Mouse (Mus musculus): ENCODE measurements around the gene Gal3st4. TPM values are rescaled to one million over a fixed set of nuclear protein-coding genes. Genes with fewer than 3 reads are reported as not detected.

The Gal3st4 gene
- polyA plus RNA-seq, 1 experiment from 2014 or later, result 2.2 TPM

GRCm38 (mm10) chr5:138258542-138258941 lies 14.1 kb downstream of the Gal3st4 start:
- Histone ChIP-seq H3K36me3 (ENCODE audit: control insufficient read depth, insufficient read depth, low read length) (peaks cover 29% of the 10 kb centered on the region), H3K4me1 (ENCODE audit: control insufficient read depth, insufficient read depth, low read length) (peaks cover 18% of the 10 kb centered on the region), H3K27me3 (ENCODE audit: control insufficient read depth, insufficient read depth, low read length) (no peaks in the 10 kb centered on the region; the same call in 1 of the 2 replicates), H3K9me3 (ENCODE audit: control insufficient read depth, low read length) (no peaks in the 10 kb centered on the region), H3K27ac (ENCODE audit: low read depth, low read length) (no peak overlapping the region), H3K9ac (replicated peaks; ENCODE audit: low read depth, low read length) (no peak overlapping the region), H3K4me2 (ENCODE audit: low read depth, low read length) (no peak overlapping the region), H3K4me3 (ENCODE audit: low read depth, low read length) (no peak overlapping the region)
- 87% methylated on average over 6 of the region's 6 CpGs for WGBS
- ATAC-seq (ENCODE audit: low read depth), result no peak

GRCm38 (mm10) chr5:138258078-138258477 lies 14.6 kb downstream of the Gal3st4 start:
- Histone ChIP-seq H3K4me2 (ENCODE audit: low read depth, low read length) (no peak overlapping the region), H3K36me3 (ENCODE audit: control insufficient read depth, insufficient read depth, low read length) (peaks cover 29% of the 10 kb centered on the region), H3K27me3 (ENCODE audit: control insufficient read depth, insufficient read depth, low read length) (no peaks in the 10 kb centered on the region), H3K9me3 (ENCODE audit: control insufficient read depth, low read length) (no peaks in the 10 kb centered on the region), H3K9ac (replicated peaks; ENCODE audit: low read depth, low read length) (no peak overlapping the region), H3K4me1 (ENCODE audit: control insufficient read depth, insufficient read depth, low read length) (peaks cover 15% of the 10 kb centered on the region), H3K4me3 (ENCODE audit: low read depth, low read length) (no peak overlapping the region), H3K27ac (ENCODE audit: low read depth, low read length) (no peak overlapping the region)
- WGBS, result 77% methylated on average over 3 of the region's 3 CpGs
- ATAC-seq (ENCODE audit: low read depth), result no peak

GRCm38 (mm10) chr5:138257585-138257978 lies 15.1 kb downstream of the Gal3st4 start:
- no peak overlapping the region for H3K4me3 ChIP-seq (ENCODE audit: low read depth, low read length)
- no peak for ATAC-seq (ENCODE audit: low read depth)
- H3K9me3 ChIP-seq (ENCODE audit: control insufficient read depth, low read length), result no peaks in the 10 kb centered on the region
- H3K27ac ChIP-seq (ENCODE audit: low read depth, low read length), result no peak overlapping the region
- WGBS, result 93% methylated on average over 4 of the region's 4 CpGs
- no peak overlapping the region for H3K9ac ChIP-seq (replicated peaks; ENCODE audit: low read depth, low read length)
- no peak overlapping the region for H3K4me2 ChIP-seq (ENCODE audit: low read depth, low read length)
- H3K27me3 ChIP-seq (ENCODE audit: control insufficient read depth, insufficient read depth, low read length), result no peaks in the 10 kb centered on the region
- H3K4me1 ChIP-seq (ENCODE audit: control insufficient read depth, insufficient read depth, low read length), result peaks cover 10% of the 10 kb centered on the region
- peaks cover 29% of the 10 kb centered on the region for H3K36me3 ChIP-seq (ENCODE audit: control insufficient read depth, insufficient read depth, low read length)

- no peak overlapping the region for H3K9ac ChIP-seq (replicated peaks; ENCODE audit: low read depth, low read length)
- no peaks in the 10 kb centered on the region for H3K9me3 ChIP-seq (ENCODE audit: control insufficient read depth, low read length)
- no peak overlapping the region for H3K27ac ChIP-seq (ENCODE audit: low read depth, low read length)
- H3K4me3 ChIP-seq (ENCODE audit: low read depth, low read length), result no peak overlapping the region
- H3K4me2 ChIP-seq (ENCODE audit: low read depth, low read length), result no peak overlapping the region
- peaks cover 28% of the 10 kb centered on the region for H3K36me3 ChIP-seq (ENCODE audit: control insufficient read depth, insufficient read depth, low read length)
- peaks cover 7% of the 10 kb centered on the region; the same call in 1 of the 2 replicates for H3K4me1 ChIP-seq (ENCODE audit: control insufficient read depth, insufficient read depth, low read length)
- ATAC-seq (ENCODE audit: low read depth), result no peak
- H3K27me3 ChIP-seq (ENCODE audit: control insufficient read depth, insufficient read depth, low read length), result no peaks in the 10 kb centered on the region
- 93% methylated on average over 10 of the region's 10 CpGs for WGBS
Measured at GRCm38 (mm10) chr5:138256966-138257584, 15.6 kb downstream of the Gal3st4 start.

GRCm38 (mm10) chr5:138256094-138256467 lies 16.6 kb downstream of the Gal3st4 start:
- no peaks in the 10 kb centered on the region for H3K27me3 ChIP-seq (ENCODE audit: control insufficient read depth, insufficient read depth, low read length)
- peak overlapping the region; percentile 42 for H3K4me3 ChIP-seq (ENCODE audit: low read depth, low read length)
- H3K9ac ChIP-seq (replicated peaks; ENCODE audit: low read depth, low read length), result peak overlapping the region; percentile 44
- no peaks in the 10 kb centered on the region for H3K9me3 ChIP-seq (ENCODE audit: control insufficient read depth, low read length)
- 17% methylated on average over 7 of the region's 7 CpGs for WGBS
- H3K27ac ChIP-seq (ENCODE audit: low read depth, low read length), result peak overlapping the region; percentile 67
- peaks cover 21% of the 10 kb centered on the region for H3K36me3 ChIP-seq (ENCODE audit: control insufficient read depth, insufficient read depth, low read length)
- H3K4me2 ChIP-seq (ENCODE audit: low read depth, low read length), result peak overlapping the region; percentile 60
- ATAC-seq (ENCODE audit: low read depth), result peak; percentile 16; the same call in 1 of the 2 replicates
- H3K4me1 ChIP-seq (ENCODE audit: control insufficient read depth, insufficient read depth, low read length), result peaks cover 7% of the 10 kb centered on the region; the same call in 1 of the 2 replicates

- WGBS, result under 1% methylated on average over 38 of the region's 38 CpGs
- peaks cover 15% of the 10 kb centered on the region for H3K36me3 ChIP-seq (ENCODE audit: control insufficient read depth, insufficient read depth, low read length)
- H3K9me3 ChIP-seq (ENCODE audit: control insufficient read depth, low read length), result no peaks in the 10 kb centered on the region
- H3K27ac ChIP-seq (ENCODE audit: low read depth, low read length), result peak within 1 kb of the TSS; percentile 67
- H3K4me1 ChIP-seq (ENCODE audit: control insufficient read depth, insufficient read depth, low read length), result peaks cover 7% of the 10 kb centered on the region; the same call in 1 of the 2 replicates
- peak within 1 kb of the TSS; percentile 61 for H3K4me2 ChIP-seq (ENCODE audit: low read depth, low read length)
- H3K9ac ChIP-seq (replicated peaks; ENCODE audit: low read depth, low read length), result peak within 1 kb of the TSS; percentile 48
- peak; percentile 100 for ATAC-seq (ENCODE audit: low read depth)
- peak within 1 kb of the TSS; percentile 42 for H3K4me3 ChIP-seq (ENCODE audit: low read depth, low read length)
- no peaks in the 10 kb centered on the region for H3K27me3 ChIP-seq (ENCODE audit: control insufficient read depth, insufficient read depth, low read length)
Measured at GRCm38 (mm10) chr5:138255353-138256093, 17.1 kb downstream of the Gal3st4 start, which contains the start of gene Lamtor4. Gene Lamtor4, plus strand, starts transcription at chr5:138255482.

- Histone ChIP-seq H3K27ac (ENCODE audit: low read depth, low read length) (no peak overlapping the region), H3K36me3 (ENCODE audit: control insufficient read depth, insufficient read depth, low read length) (no peaks in the 10 kb centered on the region), H3K4me1 (ENCODE audit: control insufficient read depth, insufficient read depth, low read length) (peaks cover 7% of the 10 kb centered on the region; the same call in 1 of the 2 replicates), H3K9me3 (ENCODE audit: control insufficient read depth, low read length) (no peaks in the 10 kb centered on the region), H3K27me3 (ENCODE audit: control insufficient read depth, insufficient read depth, low read length) (no peaks in the 10 kb centered on the region), H3K4me2 (ENCODE audit: low read depth, low read length) (no peak overlapping the region), H3K4me3 (ENCODE audit: low read depth, low read length) (no peak overlapping the region), H3K9ac (replicated peaks; ENCODE audit: low read depth, low read length) (no peak overlapping the region)
- 90% methylated on average over 3 of the region's 3 CpGs for WGBS
- ATAC-seq (ENCODE audit: low read depth), result no peak
Measured at GRCm38 (mm10) chr5:138253061-138253460, 19.6 kb downstream of the Gal3st4 start.

GRCm38 (mm10) chr5:138251144-138251543 lies 21.5 kb downstream of the Gal3st4 start:
- no peak overlapping the region for H3K9ac ChIP-seq (replicated peaks; ENCODE audit: low read depth, low read length)
- H3K27ac ChIP-seq (ENCODE audit: low read depth, low read length), result no peak overlapping the region
- peaks cover 3% of the 10 kb centered on the region; the same call in 1 of the 2 replicates for H3K4me1 ChIP-seq (ENCODE audit: control insufficient read depth, insufficient read depth, low read length)
- no peak for ATAC-seq (ENCODE audit: low read depth)
- H3K4me2 ChIP-seq (ENCODE audit: low read depth, low read length), result no peak overlapping the region
- no peaks in the 10 kb centered on the region for H3K27me3 ChIP-seq (ENCODE audit: control insufficient read depth, insufficient read depth, low read length)
- no peaks in the 10 kb centered on the region for H3K9me3 ChIP-seq (ENCODE audit: control insufficient read depth, low read length)
- no peak overlapping the region for H3K4me3 ChIP-seq (ENCODE audit: low read depth, low read length)
- no peaks in the 10 kb centered on the region for H3K36me3 ChIP-seq (ENCODE audit: control insufficient read depth, insufficient read depth, low read length)
- 85% methylated on average over 12 of the region's 12 CpGs for WGBS

- no peaks in the 10 kb centered on the region for H3K36me3 ChIP-seq (ENCODE audit: control insufficient read depth, insufficient read depth, low read length)
- H3K27ac ChIP-seq (ENCODE audit: low read depth, low read length), result no peak overlapping the region
- no peak overlapping the region for H3K9ac ChIP-seq (replicated peaks; ENCODE audit: low read depth, low read length)
- no peak overlapping the region for H3K4me2 ChIP-seq (ENCODE audit: low read depth, low read length)
- 51% methylated on average over 2 of the region's 2 CpGs for WGBS
- H3K9me3 ChIP-seq (ENCODE audit: control insufficient read depth, low read length), result no peaks in the 10 kb centered on the region
- ATAC-seq (ENCODE audit: low read depth), result no peak
- no peaks in the 10 kb centered on the region for H3K4me1 ChIP-seq (ENCODE audit: control insufficient read depth, insufficient read depth, low read length)
- no peaks in the 10 kb centered on the region for H3K27me3 ChIP-seq (ENCODE audit: control insufficient read depth, insufficient read depth, low read length)
- H3K4me3 ChIP-seq (ENCODE audit: low read depth, low read length), result no peak overlapping the region
Measured at GRCm38 (mm10) chr5:138241511-138241910, 31.1 kb downstream of the Gal3st4 start.

Data from neural tube, embryonic 14.5 days (tissue).